Mouse (Mus musculus) adrenal gland, postnatal 36 days (tissue): ENCODE measurements around the gene Rps12-ps3. TPM values are rescaled to one million over a fixed set of nuclear protein-coding genes. Genes with fewer than 3 reads are reported as not detected.

Source experiments
- DNase-seq, 2 experiments: peaks; one replicate each; pipeline ENCODE4 v3.0.0; 2021; ENCODE audit warnings: mixed read lengths in 1 of 2
- total RNA-seq, 2 experiments: library from RNA; stranded (reverse); gene quantifications; 2 replicates each; pipeline ENCODE4 v1.2.3; 2021

Gene Rps12-ps3
- total RNA-seq, 2 experiments from 2014 or later, result 636 to 846 TPM

GRCm38 (mm10) chr19:59351151-59351889 is 29.2 kb downstream of the Rps12-ps3 start:
- DNase-seq, result no peak

GRCm38 (mm10) chr19:59352760-59353159 is 30.7 kb downstream of the Rps12-ps3 start:
- no peak for DNase-seq

GRCm38 (mm10) chr19:59354906-59355305 is 32.8 kb downstream of the Rps12-ps3 start:
- no peak for DNase-seq

GRCm38 (mm10) chr19:59356388-59356787 is 34.3 kb downstream of the Rps12-ps3 start:
- DNase-seq, result no peak

- no peak for DNase-seq
Observed at GRCm38 (mm10) chr19:59356843-59357595, 34.9 kb downstream of the Rps12-ps3 start.

- DNase-seq, result no peak
Observed at GRCm38 (mm10) chr19:59357878-59358277, 35.8 kb downstream of the Rps12-ps3 start.

GRCm38 (mm10) chr19:59359202-59359601 is 37.1 kb downstream of the Rps12-ps3 start:
- DNase-seq, result no peak

- DNase-seq, result no peak
Observed at GRCm38 (mm10) chr19:59360486-59360896, 38.4 kb downstream of the Rps12-ps3 start.

GRCm38 (mm10) chr19:59362646-59363045 is 40.6 kb downstream of the Rps12-ps3 start:
- no peak for DNase-seq

- DNase-seq, result no peak
Observed at GRCm38 (mm10) chr19:59363666-59364065, 41.6 kb downstream of the Rps12-ps3 start.

GRCm38 (mm10) chr19:59366724-59367123 is 44.6 kb downstream of the Rps12-ps3 start:
- DNase-seq, result no peak

GRCm38 (mm10) chr19:59367892-59368291 is 45.8 kb downstream of the Rps12-ps3 start:
- no peak for DNase-seq

- no peak for DNase-seq
Observed at GRCm38 (mm10) chr19:59371016-59371415, 48.9 kb downstream of the Rps12-ps3 start.

Other genes starting within 250 kb of the Rps12-ps3 start
- 10 to 100 TPM; 12.8 to 22.2 TPM for gene Shtn1, start 246.2 kb upstream of the Rps12-ps3 start, total RNA-seq
- not detected for gene Vax1, start 152.2 kb upstream of the Rps12-ps3 start, total RNA-seq
- gene Kcnk18, start 103.1 kb upstream of the Rps12-ps3 start, total RNA-seq, result not detected
- 10 to 100 TPM; 12.3 to 16.1 TPM for gene Slc18a2, start 61.4 kb upstream of the Rps12-ps3 start, total RNA-seq
- 10 to 100 TPM; 35.6 to 38.8 TPM for gene Pdzd8, start 23.5 kb downstream of the Rps12-ps3 start, total RNA-seq
- gene Emx2, start 136.1 kb downstream of the Rps12-ps3 start, total RNA-seq, result under 1 TPM; 0.26 TPM